Mouse (Mus musculus): ENCODE results near the gene Dvl2.
A peak's percentile ranks its signal among the peaks of the same experiment; 100 is the strongest.
"Not testable (repeated sequence)": the region's sequence is repeated elsewhere in the genome, so short reads cannot be mapped to it uniquely, and the experiment has no call there.

Dvl2 gene

GRCm38 (mm10) chr11:70000396-70000898 lies at the start of gene Dvl2:
TSS of gene Dvl2 (plus strand) at chr11:70000595.
- peak; percentile 74 for DNase-seq (ENCODE audit: low spot score)

GRCm38 (mm10) chr11:69950807-69951459 lies 49.5 kb upstream of the Dvl2 start:
- DNase-seq (ENCODE audit: low spot score) = no peak

- no peak for DNase-seq (ENCODE audit: low spot score)
Measured at GRCm38 (mm10) chr11:69952274-69952673, 48.1 kb upstream of the Dvl2 start.

- DNase-seq (ENCODE audit: low spot score) = no peak
Measured at GRCm38 (mm10) chr11:69953267-69953915, 47.0 kb upstream of the Dvl2 start.

GRCm38 (mm10) chr11:69955618-69956017 lies 44.8 kb upstream of the Dvl2 start:
- not testable (repeated sequence) for DNase-seq (ENCODE audit: low spot score)

GRCm38 (mm10) chr11:69956218-69956617 lies 44.2 kb upstream of the Dvl2 start:
- no peak for DNase-seq (ENCODE audit: low spot score)

GRCm38 (mm10) chr11:69960616-69961015 lies 39.8 kb upstream of the Dvl2 start:
- DNase-seq (ENCODE audit: low spot score) = no peak

- no peak for DNase-seq (ENCODE audit: low spot score)
Measured at GRCm38 (mm10) chr11:69961841-69962240, 38.6 kb upstream of the Dvl2 start.

GRCm38 (mm10) chr11:69964650-69965270 lies 35.6 kb upstream of the Dvl2 start, which contains the start of gene Cldn7:
TSS of gene Cldn7 (plus strand) at chr11:69964779.
- no peak for DNase-seq (ENCODE audit: low spot score)

- no peak for DNase-seq (ENCODE audit: low spot score)
Measured at GRCm38 (mm10) chr11:69965271-69966005, 35.0 kb upstream of the Dvl2 start.

GRCm38 (mm10) chr11:69966006-69966859 lies 34.2 kb upstream of the Dvl2 start:
- no peak for DNase-seq (ENCODE audit: low spot score)

GRCm38 (mm10) chr11:69966860-69967517 lies 33.4 kb upstream of the Dvl2 start:
- DNase-seq (ENCODE audit: low spot score) = no peak

GRCm38 (mm10) chr11:69968793-69969192 lies 31.6 kb upstream of the Dvl2 start:
- no peak for DNase-seq (ENCODE audit: low spot score)

GRCm38 (mm10) chr11:69970222-69970621 lies 30.2 kb upstream of the Dvl2 start:
- DNase-seq (ENCODE audit: low spot score) = no peak

GRCm38 (mm10) chr11:69970775-69971174 lies 29.6 kb upstream of the Dvl2 start:
- DNase-seq (ENCODE audit: low spot score) = no peak

GRCm38 (mm10) chr11:69974907-69975306 lies 25.5 kb upstream of the Dvl2 start:
- no peak for DNase-seq (ENCODE audit: low spot score)

- no peak for DNase-seq (ENCODE audit: low spot score)
Measured at GRCm38 (mm10) chr11:69976271-69976670, 24.1 kb upstream of the Dvl2 start.

- no peak for DNase-seq (ENCODE audit: low spot score)
Measured at GRCm38 (mm10) chr11:69979827-69980195, 20.6 kb upstream of the Dvl2 start.

- DNase-seq (ENCODE audit: low spot score) = peak; percentile 100
Measured at GRCm38 (mm10) chr11:69980196-69981140, 19.9 kb upstream of the Dvl2 start.
